Mouse (Mus musculus) testis, adult 2 months (tissue): Measurements from ENCODE around the gene Ppp2r1b. TPM values are rescaled to one million over a fixed set of nuclear protein-coding genes. Genes with fewer than 3 reads are reported as not detected.

ENCODE experiments used
- H3K27ac ChIP-seq: fragments of 200-500 bp; 2 replicates; pipeline ENCODE4 v1.5.1; 2012; ENCODE audit warnings: low read depth, low read length; ENCODE audit not compliant: control insufficient read depth, insufficient read depth
- H3K27me3 ChIP-seq: fragments of 200-500 bp; 2 replicates; pipeline ENCODE4 v1.6.1; 2012; ENCODE audit warnings: mild to moderate bottlenecking, low read length, moderate library complexity; ENCODE audit not compliant: control insufficient read depth, insufficient read depth
- H3K36me3 ChIP-seq: fragments of 200-500 bp; 2 replicates; pipeline ENCODE4 v1.6.1; 2012; ENCODE audit warnings: mild to moderate bottlenecking, low read length; ENCODE audit not compliant: control insufficient read depth, insufficient read depth
- H3K4me1 ChIP-seq: fragments of 200-500 bp; 2 replicates; pipeline ENCODE4 v1.6.1; 2012; ENCODE audit warnings: low read length; ENCODE audit not compliant: control insufficient read depth, insufficient read depth
- H3K4me3 ChIP-seq: fragments of 200-500 bp; 2 replicates; pipeline ENCODE4 v1.5.1; 2012; ENCODE audit warnings: low read depth, mild to moderate bottlenecking, low read length, moderate library complexity, mixed read lengths; ENCODE audit not compliant: control insufficient read depth
- CTCF ChIP-seq: fragments of 200-500 bp; IDR thresholded peaks from 2 replicates; pipeline ENCODE4 v1.5.1; 2012; ENCODE audit warnings: low read depth, mild to moderate bottlenecking, inconsistent platforms, low read length, moderate library complexity; ENCODE audit not compliant: control insufficient read depth, insufficient read depth, insufficient replicate concordance
- POLR2A ChIP-seq: fragments of 200-500 bp; IDR thresholded peaks from 2 replicates; pipeline ENCODE4 v1.6.1; 2012; ENCODE audit warnings: low read depth, mild to moderate bottlenecking, inconsistent platforms, low read length, moderate library complexity; ENCODE audit not compliant: control insufficient read depth
- polyA plus RNA-seq: library from polyadenylated mRNA; depleted of rRNA; stranded (reverse); fragments of >200 nt; gene quantifications from 2 replicates; pipeline ENCODE4 v1.2.3, GENCODE M21; 2012

The Ppp2r1b gene
- polyA plus RNA-seq, 1 experiment, result 80.9 TPM

- H3K27ac ChIP-seq, result no peak overlapping the region
- no peaks in the 10 kb centered on the region for H3K36me3 ChIP-seq
- H3K4me1 ChIP-seq, result no peaks in the 10 kb centered on the region
- no peaks in the 10 kb centered on the region for H3K27me3 ChIP-seq
- no peak overlapping the region for H3K4me3 ChIP-seq
- TF ChIP-seq POLR2A (no peak), CTCF (no peak)
These were observed 45.5 kb downstream of the Ppp2r1b start for GRCm38 (mm10) chr9:50890494-50891090.

GRCm38 (mm10) chr9:50893665-50894064 is 48.6 kb downstream of the Ppp2r1b start:
- H3K27ac ChIP-seq, result no peak overlapping the region
- H3K36me3 ChIP-seq, result 0 out of 2 replicates have a peak, but pooled peaks cover 2% of the 10 kb centered on the region
- no peaks in the 10 kb centered on the region for H3K4me1 ChIP-seq
- H3K4me3 ChIP-seq, result no peak overlapping the region
- no peaks in the 10 kb centered on the region for H3K27me3 ChIP-seq
- no peak for TF ChIP-seq POLR2A
- TF ChIP-seq CTCF, result no peak

- H3K4me1 ChIP-seq, result no peaks in the 10 kb centered on the region
- no peaks in the 10 kb centered on the region for H3K27me3 ChIP-seq
- H3K36me3 ChIP-seq, result 0 out of 2 replicates have a peak, but pooled peaks cover 2% of the 10 kb centered on the region
- TF ChIP-seq POLR2A (no peak), CTCF (no peak)
- no peak overlapping the region for H3K4me3 ChIP-seq
- no peak overlapping the region for H3K27ac ChIP-seq
These were observed 55.2 kb downstream of the Ppp2r1b start for GRCm38 (mm10) chr9:50900026-50900920.

- no peaks in the 10 kb centered on the region for H3K36me3 ChIP-seq
- no peak overlapping the region for H3K27ac ChIP-seq
- no peaks in the 10 kb centered on the region for H3K27me3 ChIP-seq
- H3K4me3 ChIP-seq, result no peak overlapping the region
- no peaks in the 10 kb centered on the region for H3K4me1 ChIP-seq
- TF ChIP-seq POLR2A (no peak), CTCF (no peak)
These were observed 59.2 kb downstream of the Ppp2r1b start for GRCm38 (mm10) chr9:50904196-50904847.

GRCm38 (mm10) chr9:50905321-50905720 is 60.2 kb downstream of the Ppp2r1b start:
- TF ChIP-seq CTCF (no peak), POLR2A (no peak)
- no peaks in the 10 kb centered on the region for H3K36me3 ChIP-seq
- H3K4me3 ChIP-seq, result no peak overlapping the region
- H3K27ac ChIP-seq, result no peak overlapping the region
- H3K4me1 ChIP-seq, result no peaks in the 10 kb centered on the region
- no peaks in the 10 kb centered on the region for H3K27me3 ChIP-seq

GRCm38 (mm10) chr9:50911861-50912515 is 66.9 kb downstream of the Ppp2r1b start:
- H3K27me3 ChIP-seq, result no peaks in the 10 kb centered on the region
- no peaks in the 10 kb centered on the region; the same call in 1 of the 2 replicates for H3K36me3 ChIP-seq
- no peak overlapping the region for H3K27ac ChIP-seq
- no peaks in the 10 kb centered on the region for H3K4me1 ChIP-seq
- TF ChIP-seq POLR2A, result no peak
- no peak for TF ChIP-seq CTCF
- H3K4me3 ChIP-seq, result no peak overlapping the region

- Histone ChIP-seq H3K4me1 (no peaks in the 10 kb centered on the region), H3K27ac (no peak overlapping the region), H3K36me3 (no peaks in the 10 kb centered on the region; the same call in 1 of the 2 replicates), H3K27me3 (no peaks in the 10 kb centered on the region), H3K4me3 (no peak overlapping the region)
- TF ChIP-seq CTCF, result no peak
- no peak for TF ChIP-seq POLR2A
These were observed 73.0 kb downstream of the Ppp2r1b start for GRCm38 (mm10) chr9:50918131-50918530.
